Mouse (Mus musculus) limb, embryonic 10.5 days (tissue): ENCODE measurements around the gene Tubg2. TPM values are rescaled to one million over a fixed set of nuclear protein-coding genes. Genes with fewer than 3 reads are reported as not detected.

Experiments
- DNase-seq: peaks from one replicate; pipeline ENCODE4 v3.0.0-alpha.2; 2017; ENCODE audit warnings: low spot score
- H3K27ac ChIP-seq: fragments of 300-500 bp; sonication (generic); 2 replicates; pipeline ENCODE4 v1.5.1; 2016; ENCODE audit warnings: mild to moderate bottlenecking
- H3K27me3 ChIP-seq: fragments of 300-500 bp; sonication (generic); 2 replicates; pipeline ENCODE4 v1.6.1; 2016; ENCODE audit warnings: low read depth, mild to moderate bottlenecking; ENCODE audit not compliant: poor library complexity, severe bottlenecking
- H3K36me3 ChIP-seq: fragments of 300-500 bp; sonication (generic); 2 replicates; pipeline ENCODE4 v1.6.1; 2016; ENCODE audit warnings: mild to moderate bottlenecking, moderate library complexity
- H3K4me1 ChIP-seq: fragments of 300-500 bp; sonication (generic); 2 replicates; pipeline ENCODE4 v1.6.1; 2016
- H3K4me3 ChIP-seq: fragments of 300-500 bp; sonication (generic); 2 replicates; pipeline ENCODE4 v1.5.1; 2016; ENCODE audit warnings: mild to moderate bottlenecking, moderate library complexity
- H3K9me3 ChIP-seq: fragments of 300-500 bp; sonication (generic); replicated peaks from 2 replicates; pipeline ENCODE4 v1.6.1; 2016; ENCODE audit warnings: mild to moderate bottlenecking
- WGBS: fragments of 180-500 bp; shearing (Covaris S2); methylation state at CpG from one replicate; pipeline ENCODE4 v1.1.7; 2016; 5-methylcytosine and 5-hydroxymethylcytosine counted together
- polyA plus RNA-seq: library from polyadenylated mRNA; unstranded; fragments of >200 nt; fragmentation: Nextera tagmentation; extraction: Ambion mirVana; gene quantifications from 2 replicates; pipeline ENCODE4 v1.2.1, GENCODE M21; 2016

Tubg2 gene
- polyA plus RNA-seq, 1 experiment from 2014 or later, result 3.0 TPM

DNA sequence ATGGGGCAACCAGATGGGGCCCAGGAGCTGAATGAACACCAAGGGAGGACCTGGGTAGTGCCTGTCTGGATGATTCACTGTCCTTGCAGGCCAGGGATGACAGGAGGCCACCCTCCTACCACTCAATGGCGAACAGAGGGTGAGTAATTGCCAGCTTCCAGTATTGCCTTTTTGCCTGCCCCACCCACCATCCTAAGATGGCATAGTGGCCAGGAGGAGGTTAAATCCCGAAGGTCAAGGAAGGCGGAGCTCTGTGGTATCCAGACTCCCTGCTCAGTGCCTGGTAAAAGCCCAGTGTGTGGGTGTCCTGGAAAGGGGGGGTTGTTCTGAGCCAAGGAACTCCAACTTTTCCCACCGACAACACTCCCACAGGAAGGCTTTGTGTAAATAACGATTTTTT, 6.6 kb downstream of the Tubg2 start:
- DNase-seq, result no peak
- peaks cover 32% of the 10 kb centered on the region for H3K4me1 ChIP-seq
- WGBS, result 47% methylated on average over 5 of the region's 5 CpGs
- peaks cover 7% of the 10 kb centered on the region for H3K36me3 ChIP-seq
- no peak overlapping the region for H3K27ac ChIP-seq
- H3K4me3 ChIP-seq, result no peak overlapping the region
- peaks cover 85% of the 10 kb centered on the region for H3K27me3 ChIP-seq
- no peaks in the 10 kb centered on the region for H3K9me3 ChIP-seq

- H3K4me1 ChIP-seq, result peaks cover 36% of the 10 kb centered on the region
- 51% methylated on average over 5 of the region's 5 CpGs for WGBS
- DNase-seq, result no peak
- H3K4me3 ChIP-seq, result no peak overlapping the region
- H3K9me3 ChIP-seq, result no peaks in the 10 kb centered on the region
- no peak overlapping the region for H3K27ac ChIP-seq
- H3K27me3 ChIP-seq, result peaks cover 85% of the 10 kb centered on the region
- H3K36me3 ChIP-seq, result peaks cover 7% of the 10 kb centered on the region
Observed at GRCm38 (mm10) chr11:101162772-101163171, 7.1 kb downstream of the Tubg2 start.

DNA sequence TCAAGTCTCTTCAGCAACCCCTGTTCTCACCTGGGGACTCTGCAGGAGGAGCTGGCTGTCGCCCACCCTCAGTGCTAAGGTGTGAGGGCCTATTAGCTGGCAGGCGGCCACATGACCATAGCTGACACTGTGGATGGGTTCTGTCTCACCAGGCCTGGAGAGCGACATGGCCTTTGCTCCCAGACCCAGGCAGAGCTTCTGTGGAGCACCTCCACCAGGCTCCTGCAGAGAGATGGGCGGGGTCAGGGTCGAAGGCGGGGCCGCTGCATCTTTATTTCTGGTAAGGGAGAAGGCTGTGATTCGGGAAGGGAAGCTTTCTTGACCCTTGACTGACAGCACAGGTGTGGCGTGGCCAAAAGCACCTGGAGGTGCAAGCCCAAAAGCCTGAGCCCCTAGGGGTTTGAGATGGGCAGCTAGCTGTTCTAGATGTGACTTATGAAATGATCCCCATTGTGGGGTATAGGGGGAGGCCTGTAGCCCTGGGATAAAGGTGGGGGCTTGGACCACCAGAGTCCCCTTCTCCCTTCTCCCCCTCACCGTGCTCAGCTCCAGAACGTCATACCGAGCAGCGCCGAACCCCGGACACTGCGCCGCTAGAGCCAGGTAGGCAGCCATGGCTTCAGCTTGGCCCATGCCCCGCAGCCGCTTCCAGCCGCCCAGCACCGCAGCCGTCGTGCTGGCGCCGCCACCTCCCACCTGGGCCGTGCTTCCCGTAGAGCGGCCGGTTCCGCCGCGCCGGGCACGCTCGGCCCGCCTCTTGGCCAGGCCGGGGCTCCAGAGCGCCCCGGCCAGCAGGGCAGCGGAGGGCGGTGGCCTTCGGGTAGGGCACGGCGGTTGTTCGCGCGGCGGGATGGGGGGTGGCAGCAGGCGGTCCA, 8.0 kb downstream of the Tubg2 start:
- peaks cover 7% of the 10 kb centered on the region for H3K36me3 ChIP-seq
- no peak for DNase-seq
- WGBS, result 3% methylated on average over 49 of the region's 49 CpGs
- H3K27ac ChIP-seq, result peak overlapping the region; percentile 67
- H3K27me3 ChIP-seq, result peaks cover 89% of the 10 kb centered on the region
- H3K4me1 ChIP-seq, result peaks cover 38% of the 10 kb centered on the region
- no peaks in the 10 kb centered on the region for H3K9me3 ChIP-seq
- H3K4me3 ChIP-seq, result peak overlapping the region; percentile 52

- peaks cover 38% of the 10 kb centered on the region for H3K4me1 ChIP-seq
- DNase-seq, result no peak
- H3K4me3 ChIP-seq, result peak overlapping the region; percentile 52
- H3K9me3 ChIP-seq, result no peaks in the 10 kb centered on the region
- 1% methylated on average over 21 of the region's 21 CpGs for WGBS
- peaks cover 7% of the 10 kb centered on the region for H3K36me3 ChIP-seq
- H3K27ac ChIP-seq, result peak overlapping the region; percentile 67
- H3K27me3 ChIP-seq, result peaks cover 92% of the 10 kb centered on the region
Observed at GRCm38 (mm10) chr11:101164351-101164665, 8.6 kb downstream of the Tubg2 start.

DNA sequence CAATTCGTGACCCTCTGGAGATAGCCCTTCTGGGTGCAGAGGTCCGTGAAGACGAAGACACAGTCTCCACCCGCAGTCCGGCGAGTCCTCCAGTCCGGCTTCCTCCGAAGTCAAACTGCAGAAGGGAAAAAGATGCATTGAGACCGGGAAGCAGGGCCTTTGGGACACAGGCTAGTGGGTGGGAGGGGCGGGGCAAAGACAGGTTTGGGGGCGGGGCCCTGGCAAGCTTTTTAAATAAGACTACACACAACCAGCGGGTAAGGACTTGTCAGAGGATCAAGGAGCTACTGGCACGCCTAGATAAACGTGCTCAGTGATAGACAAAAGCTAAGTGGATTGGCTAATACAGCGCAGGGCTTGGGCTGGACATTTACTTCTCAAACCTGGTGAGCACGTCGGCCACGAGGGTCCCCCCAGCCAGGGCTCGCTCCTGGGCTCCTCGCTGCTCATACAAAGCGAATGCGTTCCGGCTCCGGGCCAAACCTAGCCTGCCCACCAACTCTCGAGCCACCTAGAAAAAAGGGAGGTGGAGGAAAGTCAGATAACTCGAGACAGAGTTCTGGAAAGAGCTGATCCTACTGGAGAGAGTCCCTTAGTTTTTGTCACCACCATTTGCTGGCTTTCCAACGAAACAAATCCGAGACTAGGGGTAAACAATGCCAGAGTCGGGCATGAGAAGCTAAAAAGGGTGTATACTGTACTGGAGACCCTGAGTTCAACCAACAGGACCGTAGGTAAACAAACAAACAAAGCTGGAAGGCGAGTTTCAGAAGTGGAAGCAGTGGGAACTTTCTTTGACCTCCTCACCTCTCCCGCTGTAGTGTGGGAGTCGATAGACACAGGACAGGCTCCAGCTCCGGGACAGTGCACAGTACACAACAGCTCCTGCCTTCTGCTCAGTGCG, 9.2 kb downstream of the Tubg2 start:
- peaks cover 98% of the 10 kb centered on the region for H3K27me3 ChIP-seq
- 3% methylated on average over 35 of the region's 35 CpGs for WGBS
- peaks cover 7% of the 10 kb centered on the region for H3K36me3 ChIP-seq
- H3K9me3 ChIP-seq, result no peaks in the 10 kb centered on the region
- DNase-seq, result no peak
- H3K27ac ChIP-seq, result no peak overlapping the region
- peaks cover 44% of the 10 kb centered on the region for H3K4me1 ChIP-seq
- H3K4me3 ChIP-seq, result peak overlapping the region; percentile 52

DNA sequence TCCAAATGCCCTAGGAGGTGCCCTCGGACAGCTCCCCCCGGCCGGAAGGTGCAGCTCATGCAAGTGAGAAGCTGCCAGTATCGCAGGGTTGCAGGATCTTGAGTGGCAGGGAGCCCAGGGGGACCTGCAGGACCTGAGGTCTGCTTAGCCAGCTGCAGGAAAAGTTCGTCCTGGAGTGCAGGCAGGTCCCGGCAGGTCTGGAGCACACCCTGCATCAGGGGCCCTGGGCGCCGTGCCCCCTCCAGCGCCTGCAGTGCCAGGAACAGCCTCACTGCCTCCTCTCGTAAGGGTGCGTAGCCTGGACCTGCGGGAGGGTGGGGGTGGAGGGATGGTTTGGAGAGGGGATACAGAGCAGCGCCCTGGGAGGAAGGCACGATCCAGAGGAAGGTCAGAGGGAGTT, 10.7 kb downstream of the Tubg2 start:
- peaks cover 7% of the 10 kb centered on the region for H3K36me3 ChIP-seq
- H3K27ac ChIP-seq, result no peak overlapping the region
- H3K4me1 ChIP-seq, result peaks cover 59% of the 10 kb centered on the region
- H3K9me3 ChIP-seq, result no peaks in the 10 kb centered on the region
- DNase-seq, result no peak
- H3K4me3 ChIP-seq, result no peak overlapping the region
- peaks cover 96% of the 10 kb centered on the region for H3K27me3 ChIP-seq
- 48% methylated on average over 14 of the region's 14 CpGs for WGBS

DNA sequence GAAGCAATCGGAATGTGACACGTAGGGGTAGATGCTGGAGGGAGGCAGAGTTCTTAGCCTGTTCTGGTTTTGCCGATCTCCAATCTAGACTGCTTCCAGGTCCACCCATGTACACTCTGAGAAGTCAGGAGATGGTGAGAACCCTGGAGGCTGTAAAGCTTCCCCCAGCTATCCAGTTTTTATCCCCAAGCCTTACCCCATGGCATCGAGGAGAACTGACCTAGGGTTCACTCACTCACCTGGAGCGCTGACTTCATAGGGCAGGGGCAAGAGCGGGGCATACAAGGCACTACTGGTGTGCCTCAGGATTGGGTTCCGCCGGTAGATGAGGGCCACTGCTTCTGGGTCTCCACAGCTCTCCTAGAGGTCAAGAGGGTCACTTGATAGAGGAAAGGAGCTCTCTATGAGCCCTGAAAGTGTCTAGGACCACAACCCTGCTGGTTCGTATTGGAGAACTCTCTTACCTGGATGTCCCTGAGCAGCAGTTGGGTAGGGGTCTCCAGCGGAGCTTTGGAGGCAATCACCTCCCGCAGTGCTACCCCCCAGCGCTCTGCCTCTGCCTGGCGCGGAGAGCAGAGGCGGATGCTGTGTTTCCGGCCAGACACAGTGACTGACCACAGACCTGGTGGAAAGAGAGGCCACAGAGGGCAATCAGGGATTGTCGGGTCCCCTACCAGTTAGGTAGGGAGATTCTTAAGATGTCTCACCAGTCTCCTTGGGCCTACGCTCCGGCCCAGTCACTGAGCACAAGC, 11.7 kb downstream of the Tubg2 start:
- peaks cover 93% of the 10 kb centered on the region for H3K27me3 ChIP-seq
- H3K27ac ChIP-seq, result no peak overlapping the region
- 39% methylated on average over 19 of the region's 19 CpGs for WGBS
- H3K36me3 ChIP-seq, result peaks cover 5% of the 10 kb centered on the region
- H3K4me1 ChIP-seq, result peaks cover 69% of the 10 kb centered on the region
- H3K4me3 ChIP-seq, result no peak overlapping the region
- H3K9me3 ChIP-seq, result no peaks in the 10 kb centered on the region
- DNase-seq, result no peak

DNA sequence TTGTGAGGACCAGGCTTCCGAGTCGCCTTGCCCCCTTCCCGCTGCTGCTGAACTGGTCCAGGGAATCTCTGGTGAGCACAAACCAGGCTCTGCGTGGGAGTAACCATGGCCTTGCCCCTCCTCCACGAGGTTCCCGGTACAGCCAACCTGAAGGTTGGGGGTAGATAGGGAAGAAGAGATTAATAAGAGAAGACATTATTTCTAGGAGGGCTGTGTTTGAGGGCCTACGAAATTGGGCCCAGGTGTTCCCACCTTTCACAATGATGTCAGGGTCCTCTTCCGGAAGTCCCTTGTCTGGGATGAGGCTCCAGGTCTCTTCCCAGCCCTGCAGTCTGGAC, 12.2 kb downstream of the Tubg2 start:
- DNase-seq, result no peak
- Histone ChIP-seq H3K9me3 (no peaks in the 10 kb centered on the region), H3K4me3 (no peak overlapping the region), H3K4me1 (peaks cover 69% of the 10 kb centered on the region), H3K27me3 (peaks cover 92% of the 10 kb centered on the region), H3K36me3 (peaks cover 5% of the 10 kb centered on the region), H3K27ac (no peak overlapping the region)
- 39% methylated on average over 8 of the region's 8 CpGs for WGBS

DNA sequence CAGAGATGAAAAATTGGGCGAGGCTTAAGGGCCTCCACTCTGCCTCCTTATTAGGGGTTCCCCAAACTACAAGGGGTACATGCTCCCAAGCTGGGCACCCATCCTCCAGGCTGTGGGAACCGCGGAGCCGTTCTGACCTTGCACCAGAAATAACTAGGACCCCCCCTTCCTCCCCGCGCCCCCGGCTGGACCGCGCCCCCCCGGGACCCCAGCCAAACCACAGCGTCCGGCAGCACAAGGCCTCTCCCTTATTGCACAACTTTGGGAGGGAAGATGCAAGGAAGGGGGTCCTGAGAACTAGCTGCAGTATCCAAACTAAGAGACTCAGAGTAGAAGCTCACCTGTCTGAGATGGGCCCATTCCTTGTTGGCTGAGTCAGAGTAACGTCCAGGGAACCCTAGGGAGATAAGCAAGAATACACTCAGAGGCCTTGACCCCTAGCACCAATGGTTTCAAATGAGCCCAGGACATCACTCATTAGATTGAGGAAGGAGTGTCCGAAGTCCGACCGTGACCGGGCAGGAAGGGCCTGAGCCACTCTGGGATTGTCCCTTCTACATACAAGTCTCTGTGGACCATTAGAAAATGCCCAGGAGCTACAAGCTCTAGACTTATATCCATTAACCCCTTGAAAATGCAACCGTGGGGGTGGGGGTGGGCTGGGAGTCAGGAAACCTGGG, 12.7 kb downstream of the Tubg2 start:
- H3K9me3 ChIP-seq, result no peaks in the 10 kb centered on the region
- peaks cover 92% of the 10 kb centered on the region for H3K27me3 ChIP-seq
- no peak overlapping the region for H3K27ac ChIP-seq
- DNase-seq, result no peak
- H3K4me1 ChIP-seq, result peaks cover 69% of the 10 kb centered on the region
- 67% methylated on average over 18 of the region's 18 CpGs for WGBS
- H3K36me3 ChIP-seq, result peaks cover 5% of the 10 kb centered on the region
- no peak overlapping the region for H3K4me3 ChIP-seq

DNA sequence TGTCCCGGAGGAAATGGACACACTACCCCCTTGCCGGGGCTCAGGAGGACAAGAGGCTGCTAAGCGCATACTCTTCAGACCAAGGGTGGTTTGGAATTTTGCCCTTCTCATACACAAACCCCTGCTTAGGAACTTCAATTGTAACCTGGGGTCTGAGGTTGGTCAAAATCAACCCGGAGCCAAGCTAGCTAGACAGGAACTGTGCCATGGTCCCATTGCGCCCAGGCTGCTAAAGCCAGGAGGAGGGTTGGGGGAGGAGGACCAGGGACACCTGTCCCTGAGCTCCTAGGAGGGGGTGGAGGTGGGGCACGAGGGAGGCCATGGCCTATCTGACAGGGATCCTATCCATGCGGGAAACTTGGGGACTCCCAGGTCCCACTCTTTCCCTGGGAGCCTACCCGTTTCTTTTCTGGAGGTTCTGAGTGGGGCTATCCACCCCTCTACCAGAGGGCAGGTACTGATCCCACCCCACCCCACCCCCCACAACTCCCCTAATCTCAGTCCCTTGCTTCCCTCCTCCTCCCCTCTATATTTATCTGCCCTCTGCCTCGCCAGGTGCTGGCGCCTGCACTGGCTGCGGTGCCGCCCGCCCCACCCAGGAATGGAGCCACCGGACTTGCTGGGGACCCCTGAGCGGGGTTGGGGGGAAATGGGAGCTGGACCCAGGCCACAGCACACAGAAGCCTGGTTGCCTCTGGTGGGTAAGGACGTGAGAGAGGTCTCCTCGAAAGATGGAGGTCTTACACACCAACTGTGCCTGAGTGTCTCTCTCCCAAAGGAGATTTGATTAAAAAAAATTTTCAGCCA, 13.8 kb downstream of the Tubg2 start:
- no peaks in the 10 kb centered on the region; the same call in 1 of the 2 replicates for H3K36me3 ChIP-seq
- H3K4me3 ChIP-seq, result peak overlapping the region; percentile 69
- H3K9me3 ChIP-seq, result no peaks in the 10 kb centered on the region
- H3K27ac ChIP-seq, result no peak overlapping the region
- peaks cover 69% of the 10 kb centered on the region for H3K4me1 ChIP-seq
- WGBS, result 13% methylated on average over 17 of the region's 17 CpGs
- peaks cover 92% of the 10 kb centered on the region for H3K27me3 ChIP-seq
- DNase-seq, result no peak

DNA sequence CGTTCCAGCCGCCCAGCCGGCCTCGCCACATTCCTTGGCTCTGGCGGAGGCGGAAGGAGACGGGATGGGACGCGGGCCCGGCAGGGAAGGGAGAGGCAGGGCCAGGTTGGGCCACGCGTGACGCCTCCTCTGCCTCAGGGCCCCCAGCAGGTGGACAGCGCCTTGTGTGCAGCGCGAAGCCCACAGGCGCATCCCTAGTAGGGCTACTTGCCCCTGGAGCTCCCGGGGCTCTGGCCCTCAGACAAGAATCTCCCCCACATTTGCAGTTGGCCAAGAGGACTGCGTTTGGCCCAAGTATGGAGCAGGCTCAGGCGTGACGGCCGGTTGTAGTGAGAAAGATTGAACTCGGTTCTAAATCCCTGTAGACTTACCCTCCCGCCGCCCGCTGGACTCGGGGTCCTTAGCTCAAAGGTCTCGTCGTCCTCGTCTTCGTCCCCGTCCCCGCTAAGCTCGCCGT, 14.7 kb downstream of the Tubg2 start, which contains the start of gene Cntnap1:
Gene Cntnap1 (plus strand): TSS at position 170 of the 457 bp plus-strand sequence.
- H3K9me3 ChIP-seq, result no peaks in the 10 kb centered on the region
- no peak for DNase-seq
- peak within 1 kb of the TSS; percentile 69 for H3K4me3 ChIP-seq
- under 1% methylated on average over 35 of the region's 35 CpGs for WGBS
- peaks cover 67% of the 10 kb centered on the region for H3K4me1 ChIP-seq
- H3K27me3 ChIP-seq, result peaks cover 92% of the 10 kb centered on the region
- H3K27ac ChIP-seq, result peak within 1 kb of the TSS; percentile 73
- H3K36me3 ChIP-seq, result no peaks in the 10 kb centered on the region; the same call in 1 of the 2 replicates
